In genomic region chr6:134921695-134922510, GRCm38 (mm10) we compare ENCODE assay signal across 8 mouse cellular contexts. TPM values are rescaled to one million over a fixed set of nuclear protein-coding genes. Genes with fewer than 3 reads are reported as not detected.
DNase-seq lines count a peak whose midpoint lies in the region; ATAC-seq and TF ChIP-seq lines count a peak whose summit lies in the region.

No protein-coding gene starts in this region.

- no peak overlapping the region for H3K27ac ChIP-seq in ES-Bruce4 (ENCODE audit: insufficient read depth, low read length)
- 0 out of 2 replicates have a peak overlapping the region, but pooled peaks have one; percentile 97 for H3K27ac ChIP-seq in embryonic facial prominence, embryonic 12.5 days
- peak overlapping the region; percentile 98 for H3K27ac ChIP-seq in limb, embryonic 10.5 days
- H3K27ac ChIP-seq in neural tube, embryonic 15.5 days (replicated peaks) = 0 out of 2 replicates have a peak overlapping the region, but pooled peaks have one; percentile 9

- H3K9ac ChIP-seq in ES-Bruce4 (ENCODE audit: low read depth, poor library complexity, severe bottlenecking) = peak overlapping the region; percentile 95
- peak overlapping the region; percentile 84 for H3K9ac ChIP-seq in embryonic facial prominence, embryonic 12.5 days
- H3K9ac ChIP-seq in neural tube, embryonic 15.5 days (replicated peaks) = peak overlapping the region; percentile 81

- ATAC-seq in embryonic facial prominence, embryonic 12.5 days (ENCODE audit: insufficient number of reproducible peaks, insufficient read depth, low FRiP score, low TSS enrichment) = no peak
- ATAC-seq in neural tube, embryonic 15.5 days (ENCODE audit: low FRiP score) = no peak

- TF ChIP-seq CTCF in ES-Bruce4 (IDR thresholded peaks at IDR 0.05; ENCODE audit: low read depth, low read length) = no peak

- TF ChIP-seq POLR2A in ES-Bruce4 (IDR thresholded peaks at IDR 0.05; ENCODE audit: insufficient read depth, low read length) = no peak

- H3K4me3 ChIP-seq in ES-Bruce4 (ENCODE audit: low read depth, low read length) = peak overlapping the region; percentile 97
- peak overlapping the region; percentile 93 for H3K4me3 ChIP-seq in embryonic facial prominence, embryonic 12.5 days
- peak overlapping the region; percentile 87 for H3K4me3 ChIP-seq in limb, embryonic 10.5 days
- peak overlapping the region; percentile 83 for H3K4me3 ChIP-seq in neural tube, embryonic 15.5 days (replicated peaks)

- no peaks in the 10 kb centered on the region for H3K9me3 ChIP-seq in ES-Bruce4 (replicated peaks; ENCODE audit: control insufficient read depth, insufficient read depth, low read length, poor library complexity, severe bottlenecking)
- no peaks in the 10 kb centered on the region for H3K9me3 ChIP-seq in embryonic facial prominence, embryonic 12.5 days
- no peaks in the 10 kb centered on the region for H3K9me3 ChIP-seq in limb, embryonic 10.5 days (replicated peaks)
- no peaks in the 10 kb centered on the region for H3K9me3 ChIP-seq in neural tube, embryonic 15.5 days (replicated peaks)

- WGBS in embryonic facial prominence, embryonic 12.5 days = 6% methylated on average over 20 of the region's 20 CpGs
- WGBS in limb, embryonic 10.5 days = 10% methylated on average over 20 of the region's 20 CpGs
- WGBS in neural tube, embryonic 15.5 days = 6% methylated on average over 20 of the region's 20 CpGs

- no peaks in the 10 kb centered on the region for H3K27me3 ChIP-seq in ES-Bruce4 (ENCODE audit: control insufficient read depth, insufficient read depth, low read length, poor library complexity, severe bottlenecking)
- no peaks in the 10 kb centered on the region for H3K27me3 ChIP-seq in embryonic facial prominence, embryonic 12.5 days
- H3K27me3 ChIP-seq in limb, embryonic 10.5 days (ENCODE audit: low read depth, poor library complexity, severe bottlenecking) = peaks cover 19% of the 10 kb centered on the region
- H3K27me3 ChIP-seq in neural tube, embryonic 15.5 days (replicated peaks) = peaks cover 6% of the 10 kb centered on the region

- no peak for TF ChIP-seq EP300 in ES-Bruce4 (IDR thresholded peaks at IDR 0.05; ENCODE audit: insufficient read depth, low read depth, low read length)

- H3K4me1 ChIP-seq in ES-Bruce4 (ENCODE audit: control insufficient read depth, insufficient read depth, low read length) = no peaks in the 10 kb centered on the region
- H3K4me1 ChIP-seq in embryonic facial prominence, embryonic 12.5 days = peaks cover 20% of the 10 kb centered on the region
- H3K4me1 ChIP-seq in limb, embryonic 10.5 days = peaks cover 40% of the 10 kb centered on the region
- H3K4me1 ChIP-seq in neural tube, embryonic 15.5 days = peaks cover 50% of the 10 kb centered on the region

- peaks cover 13% of the 10 kb centered on the region; the same call in 1 of the 2 replicates for H3K36me3 ChIP-seq in ES-Bruce4 (ENCODE audit: control insufficient read depth, insufficient read depth, low read length, poor library complexity, severe bottlenecking)
- H3K36me3 ChIP-seq in embryonic facial prominence, embryonic 12.5 days = 0 out of 2 replicates have a peak, but pooled peaks cover 3% of the 10 kb centered on the region
- peaks cover 26% of the 10 kb centered on the region for H3K36me3 ChIP-seq in limb, embryonic 10.5 days
- H3K36me3 ChIP-seq in neural tube, embryonic 15.5 days = no peaks in the 10 kb centered on the region

- DNase-seq in kidney, adult 9 months = peak; percentile 25
- no peak for DNase-seq in kidney, adult 11 months
- no peak for DNase-seq in limb, embryonic 10.5 days (ENCODE audit: low spot score)
- no peak for DNase-seq in layer of hippocampus, adult 9-11 months
- DNase-seq in gastrocnemius, postnatal 4 days (ENCODE audit: low spot score in 2 of 2) = no peak

- H3K4me2 ChIP-seq in embryonic facial prominence, embryonic 12.5 days (replicated peaks) = peak overlapping the region; percentile 86
- H3K4me2 ChIP-seq in neural tube, embryonic 15.5 days = peak overlapping the region; percentile 92

RNA-seq across cellular contexts. Expression of gene Cdkn1b, which starts 1.7 kb away (rescaled TPM):
- polyA plus RNA-seq in ES-Bruce4 (2011; ENCODE audit: insufficient read depth, insufficient read length, low read depth, missing spikeins) = 37.2 and 38.4 TPM in 2 replicates
- polyA plus RNA-seq in embryonic facial prominence, embryonic 12.5 days (2016; fragmentation: Nextera tagmentation; extraction: Ambion mirVana) = 19.3 and 19.5 TPM in 2 replicates
- 8.4 and 10.3 TPM in 2 replicates for polyA plus RNA-seq in limb, embryonic 10.5 days (2016; fragmentation: Nextera tagmentation; extraction: Ambion mirVana)
- 15.7 and 17.3 TPM in 2 replicates for polyA plus RNA-seq in neural tube, embryonic 15.5 days (2015; fragmentation: Nextera tagmentation; extraction: Ambion mirVana)
- 10 to 100 TPM; 51.1 to 53.0 TPM for total RNA-seq in gastrocnemius, postnatal 4 days (2021)

RNA-seq across cellular contexts. Expression of gene Gpr19, which starts 23.5 kb away (rescaled TPM):
- polyA plus RNA-seq in ES-Bruce4 (2011; ENCODE audit: insufficient read depth, insufficient read length, low read depth, missing spikeins) = 26.3 and 26.8 TPM in 2 replicates
- 10.1 and 14.6 TPM in 2 replicates for polyA plus RNA-seq in embryonic facial prominence, embryonic 12.5 days (2016; fragmentation: Nextera tagmentation; extraction: Ambion mirVana)
- polyA plus RNA-seq in limb, embryonic 10.5 days (2016; fragmentation: Nextera tagmentation; extraction: Ambion mirVana) = 7.8 and 9.7 TPM in 2 replicates
- 31.2 and 37.0 TPM in 2 replicates for polyA plus RNA-seq in neural tube, embryonic 15.5 days (2015; fragmentation: Nextera tagmentation; extraction: Ambion mirVana)
- 1 to 10 TPM; 4.9 to 7.7 TPM for total RNA-seq in gastrocnemius, postnatal 4 days (2021)

RNA-seq across cellular contexts. Expression of gene Apold1, which starts 59.6 kb away (rescaled TPM):
- 0.39 and 0.49 TPM in 2 replicates for polyA plus RNA-seq in ES-Bruce4 (2011; ENCODE audit: insufficient read depth, insufficient read length, low read depth, missing spikeins)
- 4.5 and 4.7 TPM in 2 replicates for polyA plus RNA-seq in embryonic facial prominence, embryonic 12.5 days (2016; fragmentation: Nextera tagmentation; extraction: Ambion mirVana)
- polyA plus RNA-seq in limb, embryonic 10.5 days (2016; fragmentation: Nextera tagmentation; extraction: Ambion mirVana) = 2.4 and 3.1 TPM in 2 replicates
- polyA plus RNA-seq in neural tube, embryonic 15.5 days (2015; fragmentation: Nextera tagmentation; extraction: Ambion mirVana) = 4.0 and 4.1 TPM in 2 replicates
- total RNA-seq in gastrocnemius, postnatal 4 days (2021) = 1 to 10 TPM; 7.0 to 7.6 TPM
